Mouse (Mus musculus) spleen, adult 2 months (tissue): Measurements from ENCODE around the gene Dnajb7.

ENCODE experiments used
- CTCF ChIP-seq: fragments of 200-500 bp; IDR thresholded peaks from 2 replicates; pipeline ENCODE4 v1.5.1; 2011; ENCODE audit warnings: mild to moderate bottlenecking, inconsistent platforms; ENCODE audit not compliant: insufficient read depth, insufficient read length, insufficient replicate concordance; ENCODE audit errors: extremely low read depth
- POLR2A ChIP-seq: fragments of 200-500 bp; IDR thresholded peaks from 2 replicates; pipeline ENCODE4 v1.6.1; 2011; ENCODE audit warnings: low read depth, low read length, inconsistent platforms

DNA sequence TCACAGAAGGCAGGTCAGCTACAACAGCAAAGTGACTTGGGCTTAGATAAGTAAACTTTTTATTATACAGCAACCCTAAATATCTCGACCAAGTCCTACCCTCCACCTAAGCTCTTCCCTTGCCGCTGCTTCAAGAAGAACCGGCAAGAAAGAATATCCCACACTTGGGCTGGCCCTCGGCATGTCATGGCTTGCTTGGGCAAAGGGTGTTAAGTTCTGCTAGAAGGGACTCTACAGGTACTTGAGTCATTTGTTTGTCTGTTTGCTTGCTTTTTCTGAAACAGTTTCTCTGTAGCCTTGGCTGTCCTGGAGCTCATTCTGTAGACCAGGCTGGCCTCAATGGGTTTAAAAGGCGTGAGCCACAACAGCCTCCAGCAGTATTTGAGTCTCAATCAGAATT is 51.2 kb downstream of the Dnajb7 start:
- no peak for TF ChIP-seq POLR2A
- no peak for TF ChIP-seq CTCF
